In genomic region chr16:78502492-78502891, GRCm38 (mm10) we compare ENCODE assay signal across 22 mouse cellular contexts.
"Had no signal": no experiment of that assay in that cellular context is flagged by ENCODE, and none has a peak within 500 bp of the region (broad histone marks: within the 10 kb centered on the region; RNA-seq: fewer than 3 reads in every experiment).

No protein-coding gene starts in this region.

- H3K9ac ChIP-seq: liver, postnatal 0 days; lung, embryonic 15.5 days; midbrain, embryonic 12.5 days; neural tube, embryonic 13.5 days; neural tube, embryonic 15.5 days had no signal

- H3K4me1 ChIP-seq: lung, embryonic 15.5 days; midbrain, embryonic 10.5 days; midbrain, embryonic 12.5 days; neural tube, embryonic 13.5 days; neural tube, embryonic 15.5 days had no signal

- H3K4me3 ChIP-seq: lung, embryonic 15.5 days; midbrain, embryonic 10.5 days; midbrain, embryonic 12.5 days; myocyte; neural tube, embryonic 13.5 days; neural tube, embryonic 15.5 days had no signal

- H3K27me3 ChIP-seq: lung, embryonic 15.5 days; midbrain, embryonic 12.5 days; neural tube, embryonic 13.5 days; neural tube, embryonic 15.5 days had no signal

- DNase-seq: liver, postnatal 0 days; lung, adult 2 months; lung, postnatal 14 days; lung, postnatal 36 days; midbrain, embryonic 14.5 days; retina, postnatal 1 day; right cerebral cortex, adult 18-20 months; right cerebral cortex, postnatal 25 days; right cerebral cortex, postnatal 4 days; spleen, adult 18-20 months; thymus, adult 18-20 months; thymus, postnatal 25 days; thymus, postnatal 4 days had no signal

- H3K9me3 ChIP-seq: lung, embryonic 15.5 days; midbrain, embryonic 10.5 days; midbrain, embryonic 12.5 days; neural tube, embryonic 13.5 days; neural tube, embryonic 15.5 days had no signal

- H3K27ac ChIP-seq: lung, embryonic 15.5 days; macrophage; midbrain, embryonic 10.5 days; midbrain, embryonic 12.5 days; neural tube, embryonic 13.5 days; neural tube, embryonic 15.5 days had no signal

- ATAC-seq: liver, postnatal 0 days; lung, postnatal 0 days; midbrain, embryonic 16.5 days had no signal

- H3K36me3 ChIP-seq: lung, embryonic 15.5 days; midbrain, embryonic 10.5 days; midbrain, embryonic 12.5 days; neural tube, embryonic 13.5 days; neural tube, embryonic 15.5 days had no signal

- H3K4me2 ChIP-seq: lung, embryonic 15.5 days; midbrain, embryonic 12.5 days; neural tube, embryonic 13.5 days; neural tube, embryonic 15.5 days had no signal
